Mouse (Mus musculus) midbrain, embryonic 11.5 days (tissue): ENCODE results near the gene Cdh13. TPM values are rescaled to one million over a fixed set of nuclear protein-coding genes. Genes with fewer than 3 reads are reported as not detected.

Experiments
- ATAC-seq: fragments of 200-750 bp; cut with Nextera tagmentation; 2 replicates; pipeline ENCODE4 v1.8.0; 2017; ENCODE audit warnings: moderate TSS enrichment, moderate library complexity; ENCODE audit not compliant: low FRiP score
- DNase-seq: peaks from one replicate; pipeline ENCODE4 v3.0.0; 2015; ENCODE audit warnings: low spot score; ENCODE audit errors: missing footprints
- H3K27ac ChIP-seq: fragments of 300-500 bp; sonication (generic); 2 replicates; pipeline ENCODE4 v1.5.1; 2014; ENCODE audit warnings: low read depth, low read length
- H3K27me3 ChIP-seq: fragments of 300-500 bp; sonication (generic); 2 replicates; pipeline ENCODE4 v1.6.1; 2014; ENCODE audit warnings: mild to moderate bottlenecking, low read length, moderate library complexity, mixed read lengths; ENCODE audit not compliant: control insufficient read depth, insufficient read depth
- H3K36me3 ChIP-seq: fragments of 300-500 bp; sonication (generic); 2 replicates; pipeline ENCODE4 v1.6.1; 2014; ENCODE audit warnings: mild to moderate bottlenecking, low read length, moderate library complexity, mixed read lengths; ENCODE audit not compliant: control insufficient read depth, insufficient read depth
- H3K4me1 ChIP-seq: fragments of 300-500 bp; sonication (generic); 2 replicates; pipeline ENCODE4 v1.6.1; 2014; ENCODE audit warnings: low read length; ENCODE audit not compliant: control insufficient read depth, insufficient read depth
- H3K4me2 ChIP-seq: fragments of 300-500 bp; sonication (generic); 2 replicates; pipeline ENCODE4 v1.6.1; 2014; ENCODE audit warnings: mild to moderate bottlenecking, moderate library complexity
- H3K4me3 ChIP-seq: fragments of 300-500 bp; sonication (generic); 2 replicates; pipeline ENCODE4 v1.5.1; 2014; ENCODE audit warnings: low read depth, low read length
- H3K9ac ChIP-seq: fragments of 300-500 bp; sonication (generic); 2 replicates; pipeline ENCODE4 v1.6.1; 2014; ENCODE audit warnings: low read length
- H3K9me3 ChIP-seq: fragments of 300-500 bp; sonication (generic); 2 replicates; pipeline ENCODE4 v1.6.1; 2016; ENCODE audit warnings: low read length; ENCODE audit not compliant: control insufficient read depth
- WGBS: fragments of 180-500 bp; shearing (Covaris S2); extraction: QIAGEN DNeasy Blood & Tissue Kit; methylation state at CpG from one replicate; pipeline ENCODE4 v1.1.7; 2014; 5-methylcytosine and 5-hydroxymethylcytosine counted together
- polyA plus RNA-seq: library from polyadenylated mRNA; unstranded; fragments of >200 nt; fragmentation: Nextera tagmentation; extraction: Ambion mirVana; gene quantifications from 2 replicates; pipeline ENCODE4 v1.2.1, GENCODE M21; 2014

Cdh13 gene
- polyA plus RNA-seq, 1 experiment from 2014 or later = 12.2 TPM

GRCm38 (mm10) chr8:118316440-118316839 is 32.9 kb downstream of the Cdh13 start:
- Histone ChIP-seq H3K4me3 (no peak overlapping the region), H3K4me2 (no peak overlapping the region), H3K9me3 (no peaks in the 10 kb centered on the region), H3K9ac (no peak overlapping the region), H3K36me3 (no peaks in the 10 kb centered on the region), H3K4me1 (no peaks in the 10 kb centered on the region), H3K27me3 (no peaks in the 10 kb centered on the region), H3K27ac (no peak overlapping the region)
- 90% methylated on average over 12 of the region's 12 CpGs for WGBS
- ATAC-seq (no peak), DNase-seq (no peak)

GRCm38 (mm10) chr8:118320566-118320965 is 37.0 kb downstream of the Cdh13 start:
- Histone ChIP-seq H3K9ac (no peak overlapping the region), H3K27ac (no peak overlapping the region), H3K4me2 (no peak overlapping the region), H3K27me3 (no peaks in the 10 kb centered on the region), H3K4me3 (no peak overlapping the region), H3K4me1 (no peaks in the 10 kb centered on the region), H3K36me3 (no peaks in the 10 kb centered on the region), H3K9me3 (no peaks in the 10 kb centered on the region)
- ATAC-seq (no peak), DNase-seq (no peak)
- 72% methylated on average over 1 of the region's 1 CpGs for whole genome bisulfite sequencing

GRCm38 (mm10) chr8:118323421-118323820 is 39.9 kb downstream of the Cdh13 start:
- Histone ChIP-seq H3K4me2 (no peak overlapping the region), H3K4me1 (no peaks in the 10 kb centered on the region), H3K36me3 (no peaks in the 10 kb centered on the region), H3K9ac (no peak overlapping the region), H3K27me3 (no peaks in the 10 kb centered on the region), H3K4me3 (no peak overlapping the region), H3K9me3 (no peaks in the 10 kb centered on the region), H3K27ac (no peak overlapping the region)
- WGBS = 78% methylated on average over 3 of the region's 3 CpGs
- ATAC-seq (no peak), DNase-seq (no peak)

GRCm38 (mm10) chr8:118334933-118335332 is 51.4 kb downstream of the Cdh13 start:
- no peaks in the 10 kb centered on the region for H3K36me3 ChIP-seq
- no peak overlapping the region for H3K4me3 ChIP-seq
- no peak overlapping the region for H3K27ac ChIP-seq
- H3K4me1 ChIP-seq = peaks cover 2% of the 10 kb centered on the region; the same call in 1 of the 2 replicates
- H3K27me3 ChIP-seq = no peaks in the 10 kb centered on the region
- DNase-seq (no peak), ATAC-seq (no peak)
- H3K4me2 ChIP-seq = no peak overlapping the region
- no peak overlapping the region for H3K9ac ChIP-seq
- H3K9me3 ChIP-seq = no peaks in the 10 kb centered on the region
- 76% methylated on average over 7 of the region's 7 CpGs for WGBS

- peaks cover 2% of the 10 kb centered on the region; the same call in 1 of the 2 replicates for H3K4me1 ChIP-seq
- no peaks in the 10 kb centered on the region for H3K27me3 ChIP-seq
- H3K9ac ChIP-seq = no peak overlapping the region
- no peak overlapping the region for H3K27ac ChIP-seq
- no peak for ATAC-seq
- no peaks in the 10 kb centered on the region for H3K9me3 ChIP-seq
- no peaks in the 10 kb centered on the region for H3K36me3 ChIP-seq
- WGBS = 71% methylated on average over 3 of the region's 3 CpGs
- no peak overlapping the region for H3K4me2 ChIP-seq
- DNase-seq = no peak
- no peak overlapping the region for H3K4me3 ChIP-seq
These were observed 56.2 kb downstream of the Cdh13 start for GRCm38 (mm10) chr8:118339711-118340110.

- ATAC-seq (no peak), DNase-seq (no peak)
- Histone ChIP-seq H3K9me3 (no peaks in the 10 kb centered on the region), H3K9ac (no peak overlapping the region), H3K4me2 (no peak overlapping the region), H3K27ac (no peak overlapping the region), H3K4me3 (no peak overlapping the region), H3K4me1 (peaks cover 2% of the 10 kb centered on the region; the same call in 1 of the 2 replicates), H3K36me3 (no peaks in the 10 kb centered on the region), H3K27me3 (no peaks in the 10 kb centered on the region)
- 83% methylated on average over 4 of the region's 4 CpGs for WGBS
These were observed 59.7 kb downstream of the Cdh13 start for GRCm38 (mm10) chr8:118343267-118343666.

GRCm38 (mm10) chr8:118348710-118349489 is 65.4 kb downstream of the Cdh13 start:
- DNase-seq (no peak), ATAC-seq (no peak)
- Histone ChIP-seq H3K4me3 (no peak overlapping the region), H3K9ac (no peak overlapping the region), H3K9me3 (no peaks in the 10 kb centered on the region), H3K4me1 (no peaks in the 10 kb centered on the region), H3K4me2 (no peak overlapping the region), H3K36me3 (no peaks in the 10 kb centered on the region), H3K27me3 (no peaks in the 10 kb centered on the region), H3K27ac (no peak overlapping the region)
- WGBS = 90% methylated on average over 9 of the region's 9 CpGs

- no peak overlapping the region for H3K9ac ChIP-seq
- DNase-seq (no peak), ATAC-seq (no peak)
- H3K4me3 ChIP-seq = no peak overlapping the region
- no peak overlapping the region for H3K4me2 ChIP-seq
- H3K27ac ChIP-seq = no peak overlapping the region
- no peaks in the 10 kb centered on the region for H3K27me3 ChIP-seq
- H3K4me1 ChIP-seq = no peaks in the 10 kb centered on the region
- no peaks in the 10 kb centered on the region for H3K36me3 ChIP-seq
- WGBS = 47% methylated on average over 7 of the region's 7 CpGs
- H3K9me3 ChIP-seq = no peaks in the 10 kb centered on the region
These were observed 66.6 kb downstream of the Cdh13 start for GRCm38 (mm10) chr8:118350136-118350535.

GRCm38 (mm10) chr8:118353022-118353421 is 69.5 kb downstream of the Cdh13 start:
- Histone ChIP-seq H3K27me3 (no peaks in the 10 kb centered on the region), H3K9ac (no peak overlapping the region), H3K4me2 (no peak overlapping the region), H3K4me1 (no peaks in the 10 kb centered on the region), H3K9me3 (no peaks in the 10 kb centered on the region), H3K36me3 (no peaks in the 10 kb centered on the region), H3K4me3 (no peak overlapping the region), H3K27ac (no peak overlapping the region)
- ATAC-seq (no peak), DNase-seq (no peak)
- 75% methylated on average over 4 of the region's 4 CpGs for WGBS
